Mouse (Mus musculus): ENCODE measurements around the gene Eif4b. TPM values are rescaled to one million over a fixed set of nuclear protein-coding genes. Genes with fewer than 3 reads are reported as not detected.

The Eif4b gene
- polyA plus RNA-seq, 1 experiment = 75.9 TPM

DNA sequence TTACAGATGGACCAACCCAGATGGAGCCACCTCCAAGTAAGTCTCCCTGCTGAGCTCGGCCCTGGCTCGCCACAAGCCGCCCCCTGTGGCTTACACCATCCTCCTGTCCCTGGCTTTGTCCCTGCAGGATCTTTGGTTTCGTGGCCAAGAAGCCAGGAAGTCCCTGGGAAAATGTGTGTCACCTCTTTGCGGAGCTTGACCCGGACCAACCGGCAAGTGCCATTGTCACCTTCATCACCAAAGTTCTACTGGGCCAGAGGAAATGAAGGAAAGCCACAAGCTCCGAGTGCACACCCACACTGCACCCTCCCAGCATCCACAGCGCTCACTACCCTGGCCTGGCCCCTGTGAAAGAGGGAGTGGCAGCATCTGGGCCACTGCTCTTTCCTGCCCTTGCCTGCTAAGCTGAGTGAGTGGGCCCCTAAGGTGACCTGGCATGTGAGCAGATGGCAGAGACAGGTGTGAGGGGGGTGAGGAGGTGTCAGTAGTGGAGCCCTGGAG lies 42.2 kb downstream of the Eif4b start:
- H3K36me3 ChIP-seq (ENCODE audit: control insufficient read depth, insufficient read depth, low read length) = no peaks in the 10 kb centered on the region
- TF ChIP-seq CTCF (IDR thresholded peaks at IDR 0.05; ENCODE audit: control insufficient read depth, insufficient read depth, insufficient replicate concordance, low read depth, low read length) (no peak), POLR2A (IDR thresholded peaks at IDR 0.05; ENCODE audit: control insufficient read depth, low read depth, low read length) (no peak)
- no peaks in the 10 kb centered on the region for H3K27me3 ChIP-seq (ENCODE audit: control insufficient read depth, insufficient read depth, low read length)
- no peak overlapping the region for H3K27ac ChIP-seq (ENCODE audit: control insufficient read depth, insufficient read depth, low read depth, low read length)
- H3K4me3 ChIP-seq (ENCODE audit: control insufficient read depth, low read depth, low read length) = no peak overlapping the region
- H3K4me1 ChIP-seq (ENCODE audit: control insufficient read depth, insufficient read depth, low read length) = peaks cover 3% of the 10 kb centered on the region

DNA sequence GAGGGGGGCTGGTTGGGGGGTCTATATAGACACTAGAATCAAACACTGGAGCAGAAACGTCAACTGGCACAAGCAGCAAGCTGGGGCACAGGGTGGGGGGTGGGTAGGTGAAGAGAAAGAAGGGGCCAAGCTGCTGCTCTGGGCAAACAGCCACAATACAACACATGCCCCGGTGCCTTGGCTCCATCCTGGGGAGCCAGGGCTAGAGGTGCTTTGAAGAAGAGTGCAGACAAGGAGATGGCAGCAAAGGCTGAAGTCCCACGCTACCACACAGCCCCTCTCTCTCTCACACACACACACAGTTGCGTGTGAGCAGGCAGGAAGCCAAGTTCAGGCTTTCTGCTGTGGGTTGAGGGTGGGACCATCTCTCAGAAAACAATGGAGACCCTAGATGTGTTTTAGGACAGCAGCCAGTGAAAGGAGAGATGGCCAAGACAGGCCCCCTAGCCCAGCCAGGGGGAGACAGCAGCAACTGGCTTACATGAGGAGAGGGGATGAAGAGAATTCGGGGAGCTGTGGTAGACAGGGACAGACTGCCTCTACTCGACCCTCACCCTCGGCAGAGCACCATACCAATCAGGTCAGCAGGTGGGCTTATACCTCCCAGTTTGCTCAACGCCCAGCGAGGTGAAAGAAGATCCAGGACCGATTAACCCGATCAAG lies 43.3 kb downstream of the Eif4b start:
- no peaks in the 10 kb centered on the region for H3K36me3 ChIP-seq (ENCODE audit: control insufficient read depth, insufficient read depth, low read length)
- no peaks in the 10 kb centered on the region for H3K27me3 ChIP-seq (ENCODE audit: control insufficient read depth, insufficient read depth, low read length)
- peaks cover 3% of the 10 kb centered on the region for H3K4me1 ChIP-seq (ENCODE audit: control insufficient read depth, insufficient read depth, low read length)
- peak overlapping the region; percentile 68 for H3K4me3 ChIP-seq (ENCODE audit: control insufficient read depth, low read depth, low read length)
- no peak overlapping the region for H3K27ac ChIP-seq (ENCODE audit: control insufficient read depth, insufficient read depth, low read depth, low read length)
- TF ChIP-seq POLR2A (IDR thresholded peaks at IDR 0.05; ENCODE audit: control insufficient read depth, low read depth, low read length) (no peak; the same call in 1 of the 2 replicates), CTCF (IDR thresholded peaks at IDR 0.05; ENCODE audit: control insufficient read depth, insufficient read depth, insufficient replicate concordance, low read depth, low read length) (peak; percentile 6; the same call in 1 of the 2 replicates)

DNA sequence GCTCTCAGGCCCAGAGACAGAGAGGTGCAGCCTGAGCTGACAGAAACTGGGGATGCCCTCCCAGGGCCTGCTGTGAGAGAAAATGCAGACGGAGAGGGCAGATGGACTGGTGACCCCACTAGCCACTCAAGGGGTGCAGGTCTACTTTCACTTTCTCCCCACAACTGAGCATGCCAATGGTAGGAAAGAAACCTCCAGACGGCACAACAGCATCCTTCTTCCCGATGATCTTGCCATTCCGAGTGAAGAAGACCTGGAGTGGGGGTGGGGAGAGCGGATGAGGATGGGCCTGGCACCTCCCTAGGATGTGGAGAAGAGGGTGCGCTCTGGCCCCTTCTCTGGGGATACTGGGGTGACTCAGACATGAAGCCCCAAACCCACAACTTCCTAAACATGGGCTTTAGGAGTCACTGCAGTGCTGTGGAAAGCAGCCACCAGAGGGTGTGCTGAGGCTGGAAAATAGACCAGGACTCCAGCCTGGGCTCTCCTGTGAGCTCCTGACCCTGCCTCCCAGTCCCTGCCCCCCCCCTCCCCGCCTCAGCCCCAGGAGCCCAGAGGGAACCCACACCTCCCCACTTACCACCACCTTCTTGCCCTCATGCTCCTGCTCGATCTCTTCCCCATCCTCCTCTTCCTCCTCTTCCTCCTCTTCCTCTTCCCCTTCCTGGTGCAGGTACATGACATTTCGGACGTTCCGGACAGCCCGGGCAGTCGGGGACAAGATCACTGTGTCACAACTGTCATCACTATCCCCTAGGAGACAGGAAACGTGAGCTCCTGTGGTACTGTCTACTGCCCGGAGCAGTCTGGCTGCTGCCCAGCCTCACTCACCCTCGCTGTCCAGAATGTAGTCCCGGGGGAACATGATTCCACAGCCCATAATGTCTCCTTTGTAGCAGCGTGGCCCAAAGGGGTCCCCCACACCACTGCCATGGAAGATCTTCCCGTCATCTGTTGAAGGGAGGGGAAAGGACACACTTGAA lies 44.2 kb downstream of the Eif4b start:
- H3K27me3 ChIP-seq (ENCODE audit: control insufficient read depth, insufficient read depth, low read length) = no peaks in the 10 kb centered on the region
- H3K4me3 ChIP-seq (ENCODE audit: control insufficient read depth, low read depth, low read length) = peak overlapping the region; percentile 68
- H3K4me1 ChIP-seq (ENCODE audit: control insufficient read depth, insufficient read depth, low read length) = peaks cover 3% of the 10 kb centered on the region
- H3K27ac ChIP-seq (ENCODE audit: control insufficient read depth, insufficient read depth, low read depth, low read length) = no peak overlapping the region
- no peak for TF ChIP-seq POLR2A (IDR thresholded peaks at IDR 0.05; ENCODE audit: control insufficient read depth, low read depth, low read length)
- peak; percentile 25; the same call in 1 of the 2 replicates for TF ChIP-seq CTCF (IDR thresholded peaks at IDR 0.05; ENCODE audit: control insufficient read depth, insufficient read depth, insufficient replicate concordance, low read depth, low read length)
- H3K36me3 ChIP-seq (ENCODE audit: control insufficient read depth, insufficient read depth, low read length) = no peaks in the 10 kb centered on the region

DNA sequence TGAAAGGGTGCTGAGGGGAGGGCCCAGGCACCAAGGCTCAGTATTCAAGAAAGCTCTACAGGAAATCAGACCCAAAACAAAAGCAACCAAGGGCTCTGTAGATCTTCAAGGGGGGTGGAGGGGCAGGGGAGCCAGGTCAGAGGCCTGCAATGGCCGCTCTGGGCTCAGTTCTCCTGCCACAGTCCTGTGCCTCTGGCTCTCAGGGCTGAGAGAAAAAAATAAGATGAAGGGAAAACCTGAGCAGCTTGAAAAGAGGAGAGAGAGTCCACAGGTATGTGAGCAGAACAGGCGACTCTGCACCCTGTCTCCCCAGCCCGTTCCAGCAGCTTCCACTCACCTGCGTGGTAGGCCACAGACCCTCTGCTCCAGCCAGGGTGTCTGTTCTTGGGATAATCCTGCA lies 45.0 kb downstream of the Eif4b start:
- H3K27ac ChIP-seq (ENCODE audit: control insufficient read depth, insufficient read depth, low read depth, low read length) = peak overlapping the region; percentile 35; the same call in 1 of the 2 replicates

DNA sequence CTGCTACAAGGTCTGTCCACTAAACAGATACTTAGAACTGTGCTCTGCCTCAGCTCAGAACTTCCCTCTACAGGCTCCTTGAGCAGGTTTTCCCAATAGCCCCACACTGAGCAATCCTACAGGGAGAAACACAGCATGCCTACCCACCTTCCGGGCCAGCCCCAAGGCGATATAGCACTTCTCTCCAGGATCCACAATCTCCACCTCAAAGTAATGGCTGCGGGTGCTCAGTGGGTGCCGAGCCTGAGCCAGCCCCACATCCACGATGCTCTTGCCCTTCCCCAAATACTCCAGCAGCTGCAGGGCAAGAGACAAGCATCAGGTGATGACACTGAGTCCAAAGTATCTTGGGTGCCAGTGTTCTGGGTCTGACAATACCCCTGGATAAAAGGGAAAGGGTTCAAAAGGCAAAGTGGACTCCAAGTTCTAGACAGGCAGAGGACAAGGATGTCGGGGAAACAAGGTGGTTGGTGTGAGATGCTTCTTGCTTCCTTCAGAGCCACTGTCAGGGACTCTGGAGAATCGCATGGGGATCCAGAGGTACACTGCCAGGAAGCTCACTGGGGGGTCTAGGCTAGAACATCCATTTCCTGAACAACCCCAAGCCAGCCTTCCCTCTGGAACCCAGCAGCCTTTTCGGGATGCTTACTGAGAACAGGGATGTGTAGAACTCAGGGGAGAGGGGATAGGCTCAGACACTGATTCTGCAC lies 45.7 kb downstream of the Eif4b start:
- TF ChIP-seq POLR2A (IDR thresholded peaks at IDR 0.05; ENCODE audit: control insufficient read depth, low read depth, low read length) (no peak), CTCF (IDR thresholded peaks at IDR 0.05; ENCODE audit: control insufficient read depth, insufficient read depth, insufficient replicate concordance, low read depth, low read length) (no peak)
- peak overlapping the region; percentile 68 for H3K4me3 ChIP-seq (ENCODE audit: control insufficient read depth, low read depth, low read length)
- no peaks in the 10 kb centered on the region for H3K36me3 ChIP-seq (ENCODE audit: control insufficient read depth, insufficient read depth, low read length)
- peak overlapping the region; percentile 35; the same call in 1 of the 2 replicates for H3K27ac ChIP-seq (ENCODE audit: control insufficient read depth, insufficient read depth, low read depth, low read length)
- peaks cover 3% of the 10 kb centered on the region for H3K4me1 ChIP-seq (ENCODE audit: control insufficient read depth, insufficient read depth, low read length)
- H3K27me3 ChIP-seq (ENCODE audit: control insufficient read depth, insufficient read depth, low read length) = no peaks in the 10 kb centered on the region

More for the DNA sequence above, 45.0 kb downstream of the Eif4b start:
- H3K36me3 ChIP-seq (ENCODE audit: control insufficient read depth, insufficient read depth, low read length) = no peaks in the 10 kb centered on the region
- peaks cover 3% of the 10 kb centered on the region for H3K4me1 ChIP-seq (ENCODE audit: control insufficient read depth, insufficient read depth, low read length)
- TF ChIP-seq CTCF (IDR thresholded peaks at IDR 0.05; ENCODE audit: control insufficient read depth, insufficient read depth, insufficient replicate concordance, low read depth, low read length) (no peak), POLR2A (IDR thresholded peaks at IDR 0.05; ENCODE audit: control insufficient read depth, low read depth, low read length) (peak; percentile 38; the same call in 1 of the 2 replicates)
- H3K27me3 ChIP-seq (ENCODE audit: control insufficient read depth, insufficient read depth, low read length) = no peaks in the 10 kb centered on the region
- peak overlapping the region; percentile 68 for H3K4me3 ChIP-seq (ENCODE audit: control insufficient read depth, low read depth, low read length)

DNA sequence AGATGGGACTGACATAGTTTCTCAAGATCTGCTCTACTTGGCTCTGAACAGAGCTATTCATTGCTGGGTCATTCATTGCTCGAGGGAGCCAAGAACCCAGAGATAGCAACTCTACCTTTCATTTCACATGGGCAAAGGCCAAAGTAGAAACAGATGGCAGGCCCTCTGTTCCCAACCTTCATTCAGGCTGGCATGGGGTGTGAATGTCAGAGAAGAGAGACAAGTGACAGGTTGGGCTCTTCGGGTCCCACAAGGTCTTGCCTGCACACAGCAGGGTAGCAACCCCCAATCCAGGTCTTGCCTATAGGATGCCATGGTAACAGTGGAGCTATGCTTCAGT lies 46.2 kb downstream of the Eif4b start:
- H3K27me3 ChIP-seq (ENCODE audit: control insufficient read depth, insufficient read depth, low read length) = no peaks in the 10 kb centered on the region
- peak overlapping the region; percentile 68; the same call in 1 of the 2 replicates for H3K4me3 ChIP-seq (ENCODE audit: control insufficient read depth, low read depth, low read length)
- no peaks in the 10 kb centered on the region for H3K36me3 ChIP-seq (ENCODE audit: control insufficient read depth, insufficient read depth, low read length)
- TF ChIP-seq CTCF (IDR thresholded peaks at IDR 0.05; ENCODE audit: control insufficient read depth, insufficient read depth, insufficient replicate concordance, low read depth, low read length) (no peak), POLR2A (IDR thresholded peaks at IDR 0.05; ENCODE audit: control insufficient read depth, low read depth, low read length) (no peak)
- peaks cover 3% of the 10 kb centered on the region for H3K4me1 ChIP-seq (ENCODE audit: control insufficient read depth, insufficient read depth, low read length)
- no peak overlapping the region; the same call in 1 of the 2 replicates for H3K27ac ChIP-seq (ENCODE audit: control insufficient read depth, insufficient read depth, low read depth, low read length)

Measured in testis, adult 2 months (tissue).